Mouse (Mus musculus) frontal cortex, postnatal 25 days (tissue): ENCODE results near the gene Taf6.
A peak's percentile ranks its signal among the peaks of the same experiment; 100 is the strongest.

Experiments
- DNase-seq, 2 experiments: peaks; one replicate each; pipeline ENCODE4 v3.0.0; 2022; ENCODE audit warnings: low spot score in 2 of 2

The Taf6 gene

GRCm38 (mm10) chr5:138171695-138172491, 15.4 kb downstream of the Taf6 start, which contains the start of the genes Ap4m1 and Mcm7:
TSS of gene Ap4m1 (plus strand) at chr5:138172002.
TSS of gene Mcm7 (minus strand) at chr5:138172422.
- DNase-seq = peak; percentile 94 to 97

GRCm38 (mm10) chr5:138170936-138171561, 16.2 kb downstream of the Taf6 start:
- DNase-seq = peak; percentile 89 to 91

- DNase-seq = no peak
Observed at GRCm38 (mm10) chr5:138165594-138165993, 21.7 kb downstream of the Taf6 start.

DNA sequence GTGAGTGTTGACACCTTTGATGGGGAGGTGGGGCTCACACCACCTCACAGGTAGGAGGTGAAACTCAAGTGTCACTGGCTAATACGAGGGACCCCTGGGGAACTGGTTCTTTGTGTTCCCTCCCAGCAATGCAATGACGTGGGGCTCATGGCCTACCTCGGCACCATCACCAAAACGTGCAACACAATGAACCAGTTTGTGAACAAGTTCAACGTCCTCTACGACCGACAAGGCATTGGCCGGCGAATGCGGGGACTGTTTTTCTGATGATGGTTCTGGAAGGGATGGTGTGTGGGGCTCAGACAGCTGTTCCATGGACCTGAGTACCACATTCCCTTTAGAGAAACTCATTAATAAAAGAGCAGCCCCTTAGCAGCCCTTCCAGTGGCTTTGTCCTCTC, 23.6 kb downstream of the Taf6 start:
- DNase-seq = no peak

GRCm38 (mm10) chr5:138163046-138163445, 24.2 kb downstream of the Taf6 start:
- no peak for DNase-seq

GRCm38 (mm10) chr5:138160842-138161665, 26.2 kb downstream of the Taf6 start, which contains the start of gene Cops6:
TSS of gene Cops6 (plus strand) at chr5:138161071.
- peak; percentile 88 to 91 for DNase-seq

- DNase-seq = no peak
Observed at GRCm38 (mm10) chr5:138160224-138160762, 27.0 kb downstream of the Taf6 start.

GRCm38 (mm10) chr5:138155443-138155976, 31.7 kb downstream of the Taf6 start, which contains the start of gene Zfp113:
TSS of gene Zfp113 (minus strand) at chr5:138155744.
- peak; percentile 56 to 83 for DNase-seq

GRCm38 (mm10) chr5:138154390-138154789, 32.9 kb downstream of the Taf6 start:
- DNase-seq = no peak

GRCm38 (mm10) chr5:138138585-138138984, 48.7 kb downstream of the Taf6 start:
- no peak for DNase-seq

DNA sequence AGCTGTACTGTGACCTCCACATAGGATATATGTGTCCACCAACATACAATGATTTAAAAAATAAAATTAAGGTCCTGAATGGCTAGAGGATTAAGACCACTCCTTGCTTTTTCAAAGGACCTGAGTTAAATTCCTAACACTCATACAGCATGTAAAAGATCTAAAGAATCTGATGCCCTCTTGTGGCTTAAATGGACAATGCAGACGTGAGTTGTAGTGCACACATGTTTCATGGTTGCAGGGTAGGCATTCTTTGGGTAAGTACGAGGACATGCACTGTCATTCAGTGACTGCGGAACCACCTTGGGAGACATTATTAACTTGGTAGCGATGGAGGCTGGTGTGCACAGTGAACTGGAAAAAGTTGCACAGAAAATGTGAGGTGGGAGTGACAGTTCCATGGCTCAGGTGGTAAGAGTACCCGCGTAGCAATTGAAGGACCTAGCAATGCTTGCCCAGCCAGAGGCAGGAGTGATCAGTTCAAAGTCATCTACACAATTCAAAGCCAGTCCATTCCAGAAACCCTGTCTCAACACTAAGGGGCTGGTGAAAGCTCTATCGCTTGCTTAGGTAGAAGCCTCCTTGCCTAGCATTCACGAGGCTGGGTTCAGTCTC, 49.2 kb downstream of the Taf6 start:
- no peak for DNase-seq

GRCm38 (mm10) chr5:138137257-138137656, 50.0 kb downstream of the Taf6 start:
- no peak for DNase-seq

GRCm38 (mm10) chr5:138132425-138133064, 54.7 kb downstream of the Taf6 start:
- no peak for DNase-seq
